Mouse (Mus musculus) forebrain, embryonic 14.5 days (tissue): ENCODE measurements at regions not wholly inside any gene's neighbourhood (a gene's known extent, or its start where the extent isn't known, plus 50 kb on each side); places are given as distances from the start of the nearest gene placed in this dataset.

ENCODE experiments used
- ATAC-seq: fragments of 200-750 bp; cut with Nextera tagmentation; 2 replicates; pipeline ENCODE4 v1.8.0; 2017; ENCODE audit warnings: mild to moderate bottlenecking, moderate library complexity
- DNase-seq: peaks from one replicate; pipeline ENCODE4 v3.0.0-alpha.2; 2015; ENCODE audit warnings: low spot score
- H3K27ac ChIP-seq: fragments of 300-500 bp; sonication (generic); 2 replicates; pipeline ENCODE4 v1.5.1; 2014; ENCODE audit warnings: low read depth, mild to moderate bottlenecking, control low read depth, low read length, moderate library complexity
- H3K27me3 ChIP-seq: fragments of 300-500 bp; sonication (generic); replicated peaks from 2 replicates; pipeline ENCODE4 v1.6.1; 2014; ENCODE audit warnings: low read length, control low read depth, mixed read lengths; ENCODE audit not compliant: control insufficient read depth, insufficient read depth
- H3K36me3 ChIP-seq: fragments of 300-500 bp; sonication (generic); 2 replicates; pipeline ENCODE4 v1.6.1; 2014; ENCODE audit warnings: low read length, control low read depth; ENCODE audit not compliant: control insufficient read depth, insufficient read depth
- H3K4me1 ChIP-seq: fragments of 300-500 bp; sonication (generic); 2 replicates; pipeline ENCODE4 v1.6.1; 2014; ENCODE audit warnings: antibody characterized with exemption, low read length, control low read depth; ENCODE audit not compliant: control insufficient read depth, insufficient read depth
- H3K4me2 ChIP-seq: fragments of 300-500 bp; sonication (generic); 2 replicates; pipeline ENCODE4 v1.6.1; 2014; ENCODE audit warnings: mild to moderate bottlenecking, control low read depth, low read length
- H3K4me3 ChIP-seq: fragments of 300-500 bp; sonication (generic); 2 replicates; pipeline ENCODE4 v1.5.1; 2014; ENCODE audit warnings: low read depth, low read length, control low read depth
- H3K9ac ChIP-seq: fragments of 300-500 bp; sonication (generic); 2 replicates; pipeline ENCODE4 v1.6.1; 2014; ENCODE audit warnings: mild to moderate bottlenecking, low read length, control low read depth, moderate library complexity
- H3K9me3 ChIP-seq: fragments of 300-500 bp; sonication (generic); replicated peaks from 2 replicates; pipeline ENCODE4 v1.6.1; 2016; ENCODE audit warnings: low read length, control low read depth, mixed read lengths; ENCODE audit not compliant: control insufficient read depth
- WGBS: fragments of 180-500 bp; shearing (Covaris S2); extraction: QIAGEN DNeasy Blood & Tissue Kit; methylation state at CpG from one replicate; pipeline ENCODE4 v1.1.7; 2014; 5-methylcytosine and 5-hydroxymethylcytosine counted together

- Histone ChIP-seq H3K36me3 (no peaks in the 10 kb centered on the region), H3K4me1 (no peaks in the 10 kb centered on the region), H3K27me3 (no peaks in the 10 kb centered on the region), H3K4me3 (no peak overlapping the region), H3K9ac (no peak overlapping the region), H3K9me3 (no peaks in the 10 kb centered on the region), H3K27ac (no peak overlapping the region), H3K4me2 (no peak overlapping the region)
- ATAC-seq (no peak), DNase-seq (peak; percentile 3)
- 80% methylated on average over 14 of the region's 14 CpGs for WGBS
These were observed 78.7 kb upstream of the Veph1 start for GRCm38 (mm10) chr3:66375088-66375910.

DNA sequence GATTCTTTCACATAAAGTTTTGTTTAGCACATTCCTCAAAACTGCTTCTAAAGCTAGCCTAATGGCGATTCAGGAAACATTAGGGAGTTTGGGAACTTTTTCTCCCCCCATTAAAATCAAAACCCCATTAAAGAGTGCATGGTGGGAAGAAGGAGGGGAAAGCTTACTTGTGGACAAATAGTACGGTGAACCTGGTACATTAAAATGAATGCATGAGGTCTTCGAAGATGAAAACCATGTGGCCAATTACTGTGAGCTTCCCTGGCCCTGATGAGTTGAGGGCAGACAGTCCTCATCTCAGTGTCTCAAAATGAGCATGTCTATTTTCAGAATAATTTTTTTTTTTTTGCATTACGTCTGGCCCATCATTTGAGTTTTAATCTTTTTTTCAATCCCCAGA, 78.0 kb upstream of the Veph1 start:
- Histone ChIP-seq H3K27me3 (no peaks in the 10 kb centered on the region), H3K9me3 (no peaks in the 10 kb centered on the region), H3K4me2 (no peak overlapping the region), H3K9ac (no peak overlapping the region), H3K27ac (no peak overlapping the region), H3K4me3 (no peak overlapping the region), H3K36me3 (no peaks in the 10 kb centered on the region), H3K4me1 (no peaks in the 10 kb centered on the region)
- WGBS = 84% methylated on average over 4 of the region's 4 CpGs
- no peak for ATAC-seq
- DNase-seq = no peak

DNA sequence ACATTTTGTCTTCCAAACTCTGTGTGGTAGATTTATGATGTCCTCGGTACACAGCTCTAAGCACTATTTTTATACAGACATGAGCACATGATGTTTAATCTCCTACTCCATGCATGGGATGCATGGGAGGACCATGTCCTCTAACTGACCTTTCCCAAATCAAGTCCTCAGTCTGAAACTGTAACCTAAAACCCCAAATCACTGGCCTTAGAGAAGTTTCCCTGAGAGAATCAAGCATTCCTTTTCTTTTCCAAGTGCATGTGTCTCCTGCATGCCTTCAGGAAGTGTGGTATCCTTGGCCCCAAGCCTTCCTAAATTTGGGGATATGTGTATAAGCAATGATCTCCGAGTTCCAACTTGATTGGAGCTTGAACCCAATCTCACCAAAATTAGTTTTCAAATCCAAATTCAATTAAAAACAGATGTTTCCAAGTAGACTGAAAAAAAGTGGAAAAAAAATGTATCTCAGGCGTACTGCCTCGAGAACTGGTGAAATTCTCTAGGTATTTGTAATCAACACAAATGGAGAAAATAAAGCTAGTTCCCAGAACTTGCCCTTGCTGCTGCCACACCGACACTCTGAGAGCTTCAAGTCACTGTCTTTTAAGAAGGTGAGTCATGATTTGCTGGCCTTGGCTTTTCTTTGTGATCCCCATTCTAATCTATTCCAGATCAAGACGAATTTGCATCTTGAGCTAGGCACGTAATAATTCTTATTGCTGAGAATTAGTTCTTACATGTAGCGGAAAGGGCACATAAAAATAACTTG, 77.4 kb upstream of the Veph1 start:
- Histone ChIP-seq H3K4me2 (no peak overlapping the region), H3K27ac (no peak overlapping the region), H3K36me3 (no peaks in the 10 kb centered on the region), H3K4me1 (no peaks in the 10 kb centered on the region), H3K9ac (no peak overlapping the region), H3K27me3 (no peaks in the 10 kb centered on the region), H3K9me3 (no peaks in the 10 kb centered on the region), H3K4me3 (no peak overlapping the region)
- ATAC-seq = no peak
- no peak for DNase-seq
- 85% methylated on average over 8 of the region's 8 CpGs for WGBS
